Mouse (Mus musculus) testis, adult 2 months (tissue): ENCODE data around the gene Micall2. TPM values are rescaled to one million over a fixed set of nuclear protein-coding genes. Genes with fewer than 3 reads are reported as not detected.

ENCODE experiments used
- H3K27ac ChIP-seq: fragments of 200-500 bp; 2 replicates; pipeline ENCODE4 v1.5.1; 2012; ENCODE audit warnings: low read depth, low read length; ENCODE audit not compliant: control insufficient read depth, insufficient read depth
- H3K27me3 ChIP-seq: fragments of 200-500 bp; 2 replicates; pipeline ENCODE4 v1.6.1; 2012; ENCODE audit warnings: mild to moderate bottlenecking, low read length, moderate library complexity; ENCODE audit not compliant: control insufficient read depth, insufficient read depth
- H3K36me3 ChIP-seq: fragments of 200-500 bp; 2 replicates; pipeline ENCODE4 v1.6.1; 2012; ENCODE audit warnings: mild to moderate bottlenecking, low read length; ENCODE audit not compliant: control insufficient read depth, insufficient read depth
- H3K4me1 ChIP-seq: fragments of 200-500 bp; 2 replicates; pipeline ENCODE4 v1.6.1; 2012; ENCODE audit warnings: low read length; ENCODE audit not compliant: control insufficient read depth, insufficient read depth
- H3K4me3 ChIP-seq: fragments of 200-500 bp; 2 replicates; pipeline ENCODE4 v1.5.1; 2012; ENCODE audit warnings: low read depth, mild to moderate bottlenecking, low read length, moderate library complexity, mixed read lengths; ENCODE audit not compliant: control insufficient read depth
- CTCF ChIP-seq: fragments of 200-500 bp; IDR thresholded peaks from 2 replicates; pipeline ENCODE4 v1.5.1; 2012; ENCODE audit warnings: low read depth, mild to moderate bottlenecking, inconsistent platforms, low read length, moderate library complexity; ENCODE audit not compliant: control insufficient read depth, insufficient read depth, insufficient replicate concordance
- POLR2A ChIP-seq: fragments of 200-500 bp; IDR thresholded peaks from 2 replicates; pipeline ENCODE4 v1.6.1; 2012; ENCODE audit warnings: low read depth, mild to moderate bottlenecking, inconsistent platforms, low read length, moderate library complexity; ENCODE audit not compliant: control insufficient read depth
- polyA plus RNA-seq: library from polyadenylated mRNA; depleted of rRNA; stranded (reverse); fragments of >200 nt; gene quantifications from 2 replicates; pipeline ENCODE4 v1.2.3, GENCODE M21; 2012

The Micall2 gene
- polyA plus RNA-seq, 1 experiment, result 3.7 TPM

- Histone ChIP-seq H3K4me3 (no peak overlapping the region), H3K27ac (no peak overlapping the region)
- TF ChIP-seq CTCF (no peak), POLR2A (no peak)
Observed at GRCm38 (mm10) chr5:139681832-139682630, 54.1 kb downstream of the Micall2 start.

GRCm38 (mm10) chr5:139675707-139675967 is 60.5 kb downstream of the Micall2 start:
- no peak overlapping the region for H3K27ac ChIP-seq
- no peaks in the 10 kb centered on the region for H3K36me3 ChIP-seq
- H3K27me3 ChIP-seq, result no peaks in the 10 kb centered on the region
- H3K4me3 ChIP-seq, result no peak overlapping the region
- H3K4me1 ChIP-seq, result no peaks in the 10 kb centered on the region; the same call in 1 of the 2 replicates
- no peak for TF ChIP-seq CTCF
- TF ChIP-seq POLR2A, result no peak

More at GRCm38 (mm10) chr5:139681832-139682630, 54.1 kb downstream of the Micall2 start:
- no peaks in the 10 kb centered on the region for H3K27me3 ChIP-seq
- no peaks in the 10 kb centered on the region for H3K36me3 ChIP-seq
- peaks cover 3% of the 10 kb centered on the region; the same call in 1 of the 2 replicates for H3K4me1 ChIP-seq

GRCm38 (mm10) chr5:139674940-139675706 is 61.0 kb downstream of the Micall2 start:
- no peak for TF ChIP-seq POLR2A
- TF ChIP-seq CTCF, result no peak
- Histone ChIP-seq H3K4me1 (no peaks in the 10 kb centered on the region; the same call in 1 of the 2 replicates), H3K36me3 (no peaks in the 10 kb centered on the region), H3K4me3 (no peak overlapping the region), H3K27ac (no peak overlapping the region), H3K27me3 (no peaks in the 10 kb centered on the region)

GRCm38 (mm10) chr5:139669380-139669779 is 66.8 kb downstream of the Micall2 start:
- H3K36me3 ChIP-seq, result no peaks in the 10 kb centered on the region
- no peak overlapping the region for H3K27ac ChIP-seq
- no peak overlapping the region for H3K4me3 ChIP-seq
- peaks cover 18% of the 10 kb centered on the region for H3K4me1 ChIP-seq
- H3K27me3 ChIP-seq, result no peaks in the 10 kb centered on the region
- peak; percentile 61; the same call in 1 of the 2 replicates for TF ChIP-seq CTCF
- no peak for TF ChIP-seq POLR2A

- no peaks in the 10 kb centered on the region for H3K36me3 ChIP-seq
- peak overlapping the region; percentile 40 for H3K4me3 ChIP-seq
- TF ChIP-seq CTCF (peak; percentile 76), POLR2A (no peak)
- peaks cover 18% of the 10 kb centered on the region for H3K4me1 ChIP-seq
- no peaks in the 10 kb centered on the region for H3K27me3 ChIP-seq
- no peak overlapping the region for H3K27ac ChIP-seq
Observed at GRCm38 (mm10) chr5:139668494-139668893, 67.6 kb downstream of the Micall2 start.

GRCm38 (mm10) chr5:139666496-139666895 is 69.6 kb downstream of the Micall2 start:
- H3K36me3 ChIP-seq, result no peaks in the 10 kb centered on the region
- no peak overlapping the region for H3K27ac ChIP-seq
- H3K27me3 ChIP-seq, result no peaks in the 10 kb centered on the region
- TF ChIP-seq POLR2A, result no peak
- TF ChIP-seq CTCF, result no peak
- no peak overlapping the region for H3K4me3 ChIP-seq
- peaks cover 18% of the 10 kb centered on the region for H3K4me1 ChIP-seq

- Histone ChIP-seq H3K4me1 (peaks cover 18% of the 10 kb centered on the region), H3K27me3 (no peaks in the 10 kb centered on the region), H3K36me3 (no peaks in the 10 kb centered on the region), H3K27ac (no peak overlapping the region), H3K4me3 (no peak overlapping the region)
- TF ChIP-seq POLR2A (no peak), CTCF (no peak)
Observed at GRCm38 (mm10) chr5:139665375-139665774, 70.8 kb downstream of the Micall2 start.
